Mouse (Mus musculus) testis, adult 2 months (tissue): ENCODE results near the gene Ctdsp2. TPM values are rescaled to one million over a fixed set of nuclear protein-coding genes. Genes with fewer than 3 reads are reported as not detected.

ENCODE experiments used
- H3K27ac ChIP-seq: fragments of 200-500 bp; 2 replicates; pipeline ENCODE4 v1.5.1; 2012; ENCODE audit warnings: low read depth, low read length; ENCODE audit not compliant: control insufficient read depth, insufficient read depth
- H3K27me3 ChIP-seq: fragments of 200-500 bp; 2 replicates; pipeline ENCODE4 v1.6.1; 2012; ENCODE audit warnings: mild to moderate bottlenecking, low read length, moderate library complexity; ENCODE audit not compliant: control insufficient read depth, insufficient read depth
- H3K36me3 ChIP-seq: fragments of 200-500 bp; 2 replicates; pipeline ENCODE4 v1.6.1; 2012; ENCODE audit warnings: mild to moderate bottlenecking, low read length; ENCODE audit not compliant: control insufficient read depth, insufficient read depth
- H3K4me1 ChIP-seq: fragments of 200-500 bp; 2 replicates; pipeline ENCODE4 v1.6.1; 2012; ENCODE audit warnings: low read length; ENCODE audit not compliant: control insufficient read depth, insufficient read depth
- H3K4me3 ChIP-seq: fragments of 200-500 bp; 2 replicates; pipeline ENCODE4 v1.5.1; 2012; ENCODE audit warnings: low read depth, mild to moderate bottlenecking, low read length, moderate library complexity, mixed read lengths; ENCODE audit not compliant: control insufficient read depth
- CTCF ChIP-seq: fragments of 200-500 bp; IDR thresholded peaks from 2 replicates; pipeline ENCODE4 v1.5.1; 2012; ENCODE audit warnings: low read depth, mild to moderate bottlenecking, inconsistent platforms, low read length, moderate library complexity; ENCODE audit not compliant: control insufficient read depth, insufficient read depth, insufficient replicate concordance
- POLR2A ChIP-seq: fragments of 200-500 bp; IDR thresholded peaks from 2 replicates; pipeline ENCODE4 v1.6.1; 2012; ENCODE audit warnings: low read depth, mild to moderate bottlenecking, inconsistent platforms, low read length, moderate library complexity; ENCODE audit not compliant: control insufficient read depth
- polyA plus RNA-seq: library from polyadenylated mRNA; depleted of rRNA; stranded (reverse); fragments of >200 nt; gene quantifications from 2 replicates; pipeline ENCODE4 v1.2.3, GENCODE M21; 2012; rRNA removed

The Ctdsp2 gene
- polyA plus RNA-seq, 1 experiment, result 39.4 TPM

DNA sequence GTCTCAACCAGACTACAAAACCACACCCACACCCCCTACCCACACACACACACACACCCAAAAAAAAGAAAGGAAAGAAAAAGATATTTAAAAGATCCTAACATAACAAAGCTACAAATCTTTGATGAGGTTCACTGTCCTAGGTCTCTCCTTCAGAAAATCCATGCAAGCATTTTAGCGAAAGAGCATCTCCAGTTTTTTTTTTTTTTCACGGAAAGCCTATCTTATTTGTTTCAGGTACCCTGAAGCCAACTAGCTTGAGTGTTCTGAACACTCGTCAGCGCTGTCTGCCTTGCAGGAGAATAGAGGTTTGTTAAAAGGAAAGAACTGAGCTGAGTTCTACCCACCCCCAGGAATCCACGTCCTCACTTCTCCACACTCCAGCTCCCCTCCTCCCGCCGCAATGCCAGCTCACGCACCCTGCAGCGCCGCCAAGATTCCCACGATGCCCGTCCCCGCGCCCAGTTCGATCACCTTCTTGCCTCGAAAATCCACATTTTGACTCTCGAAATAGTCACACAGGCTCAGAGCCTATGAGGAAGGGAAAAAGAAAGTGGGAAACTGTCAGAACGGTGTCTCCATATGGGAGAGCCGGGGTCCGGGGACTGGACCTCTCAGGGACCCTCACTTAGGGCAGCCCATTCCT is 62.2 kb downstream of the Ctdsp2 start:
- no peaks in the 10 kb centered on the region; the same call in 1 of the 2 replicates for H3K36me3 ChIP-seq
- H3K4me3 ChIP-seq, result peak overlapping the region; percentile 97
- TF ChIP-seq CTCF (no peak), POLR2A (no peak)
- H3K27me3 ChIP-seq, result no peaks in the 10 kb centered on the region
- peaks cover 7% of the 10 kb centered on the region for H3K4me1 ChIP-seq
- H3K27ac ChIP-seq, result no peak overlapping the region

DNA sequence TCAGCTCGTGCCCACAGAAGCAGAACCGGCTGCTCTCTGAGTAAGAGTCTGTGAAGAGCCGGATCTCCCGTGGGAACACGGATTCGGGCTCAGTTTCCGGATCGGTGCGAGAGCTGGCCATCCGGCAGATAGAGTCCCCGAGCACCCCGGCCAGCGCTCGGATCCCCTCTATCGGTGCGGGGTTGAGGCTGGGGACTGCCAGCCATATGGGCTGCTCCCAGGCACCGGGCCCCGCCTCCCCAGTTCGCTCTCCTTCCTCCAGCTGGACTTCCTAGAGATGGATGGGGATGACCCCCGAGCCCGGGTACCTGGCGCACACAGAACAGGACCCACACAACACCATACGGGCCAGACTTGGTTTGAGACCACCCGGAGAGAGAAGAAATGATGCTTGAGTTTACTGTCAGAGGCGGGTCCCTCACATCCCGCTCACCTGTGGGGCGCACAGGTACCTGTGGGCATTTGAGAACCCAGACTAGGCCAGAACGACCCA is 62.8 kb downstream of the Ctdsp2 start, which contains the start of the genes Mettl1 and Eef1akmt3:
TSS of gene Mettl1 (plus strand) at position 141 of the 493 bp plus-strand sequence.
TSS of gene Eef1akmt3 (minus strand) at position 240 of the 493 bp plus-strand sequence.
- no peak within 1 kb of the TSS for H3K27ac ChIP-seq
- no peak for TF ChIP-seq CTCF
- no peak for TF ChIP-seq POLR2A
- H3K36me3 ChIP-seq, result no peaks in the 10 kb centered on the region; the same call in 1 of the 2 replicates
- peaks cover 7% of the 10 kb centered on the region for H3K4me1 ChIP-seq
- H3K4me3 ChIP-seq, result peak within 1 kb of the TSS; percentile 97
- no peaks in the 10 kb centered on the region for H3K27me3 ChIP-seq

DNA sequence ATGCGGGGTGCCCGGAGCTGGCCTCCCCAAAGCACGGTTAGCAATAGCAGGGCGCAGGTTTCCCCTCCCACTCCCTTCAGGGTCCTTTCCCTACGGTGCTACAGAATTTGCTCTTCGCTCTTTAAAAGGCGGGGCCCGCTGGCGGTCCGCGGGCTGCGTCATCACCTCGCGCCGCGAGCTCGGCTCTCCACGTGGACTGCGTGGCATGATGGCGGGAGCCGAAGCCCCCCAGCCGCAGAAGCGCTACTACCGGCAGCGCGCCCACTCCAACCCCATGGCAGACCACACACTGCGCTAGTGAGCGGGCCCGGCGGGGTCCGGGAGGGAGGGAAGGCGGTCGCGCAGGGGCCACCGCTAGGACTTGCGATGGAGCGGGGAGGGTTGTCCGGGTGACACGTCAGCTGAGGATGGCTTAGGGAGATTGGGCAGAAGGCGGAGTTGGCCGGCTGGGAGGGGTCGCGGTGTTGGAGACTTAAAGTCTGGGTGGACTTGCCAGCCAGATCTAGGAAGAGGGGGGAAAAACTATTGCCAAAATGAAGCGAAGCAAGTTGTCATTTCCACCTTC is 63.3 kb downstream of the Ctdsp2 start:
- no peaks in the 10 kb centered on the region; the same call in 1 of the 2 replicates for H3K36me3 ChIP-seq
- no peaks in the 10 kb centered on the region for H3K27me3 ChIP-seq
- peaks cover 7% of the 10 kb centered on the region for H3K4me1 ChIP-seq
- no peak for TF ChIP-seq CTCF
- TF ChIP-seq POLR2A, result peak; percentile 64; the same call in 1 of the 2 replicates
- no peak overlapping the region for H3K27ac ChIP-seq
- peak overlapping the region; percentile 97 for H3K4me3 ChIP-seq

DNA sequence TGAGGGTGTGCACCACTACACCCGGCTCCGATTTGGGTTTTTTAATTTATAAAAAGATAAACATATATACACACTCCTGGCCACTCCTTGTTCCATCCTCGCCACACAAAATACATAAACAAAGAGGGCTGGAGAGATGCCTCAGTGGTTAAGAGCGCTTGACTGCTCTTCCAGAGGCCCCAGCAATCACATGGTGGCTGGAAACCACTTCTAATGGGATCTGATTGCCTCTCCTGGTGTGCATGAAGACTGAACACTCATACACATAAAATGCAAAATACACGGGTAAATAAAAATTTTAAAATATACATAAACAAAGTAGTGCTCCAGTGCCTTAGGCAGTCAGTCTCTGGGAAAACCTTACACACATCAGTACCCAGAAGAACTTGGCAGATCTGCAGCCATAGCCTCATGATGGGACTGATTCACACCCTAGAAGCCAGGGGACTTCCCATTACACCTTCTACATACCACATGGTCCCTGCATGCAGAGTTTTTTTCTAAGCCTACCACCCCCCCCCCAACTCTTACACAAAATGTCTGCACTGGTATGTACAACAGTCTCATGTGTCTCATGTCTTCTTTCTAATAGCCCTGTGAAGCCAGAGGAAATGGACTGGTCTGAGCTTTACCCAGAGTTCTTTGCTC is 64.1 kb downstream of the Ctdsp2 start:
- peak overlapping the region; percentile 97 for H3K4me3 ChIP-seq
- peaks cover 7% of the 10 kb centered on the region for H3K4me1 ChIP-seq
- no peaks in the 10 kb centered on the region for H3K27me3 ChIP-seq
- no peak overlapping the region for H3K27ac ChIP-seq
- TF ChIP-seq CTCF (no peak), POLR2A (no peak)
- no peaks in the 10 kb centered on the region; the same call in 1 of the 2 replicates for H3K36me3 ChIP-seq

DNA sequence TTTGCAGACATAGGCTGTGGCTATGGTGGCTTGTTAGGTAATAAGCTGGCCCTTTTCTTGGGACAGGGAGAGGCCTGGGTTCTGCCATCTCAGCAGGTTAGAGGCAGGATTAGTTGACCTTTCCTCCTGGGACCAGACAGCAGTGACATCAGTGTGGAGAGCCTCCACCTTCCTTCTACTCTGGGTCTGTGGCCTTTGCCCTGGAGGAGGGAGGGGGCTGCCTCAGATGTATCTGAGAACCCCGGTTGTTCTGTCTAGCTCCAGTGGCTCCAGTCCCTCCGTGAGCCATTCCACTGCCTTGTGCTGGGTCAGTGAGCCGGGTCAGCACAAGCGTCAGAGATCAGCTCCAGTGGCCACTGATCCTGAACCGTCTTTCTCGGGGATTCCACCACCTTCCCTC is 64.7 kb downstream of the Ctdsp2 start:
- no peaks in the 10 kb centered on the region for H3K27me3 ChIP-seq
- H3K36me3 ChIP-seq, result no peaks in the 10 kb centered on the region; the same call in 1 of the 2 replicates
- no peak for TF ChIP-seq POLR2A
- TF ChIP-seq CTCF, result no peak
- H3K27ac ChIP-seq, result no peak overlapping the region
- H3K4me3 ChIP-seq, result no peak overlapping the region
- peaks cover 7% of the 10 kb centered on the region for H3K4me1 ChIP-seq

DNA sequence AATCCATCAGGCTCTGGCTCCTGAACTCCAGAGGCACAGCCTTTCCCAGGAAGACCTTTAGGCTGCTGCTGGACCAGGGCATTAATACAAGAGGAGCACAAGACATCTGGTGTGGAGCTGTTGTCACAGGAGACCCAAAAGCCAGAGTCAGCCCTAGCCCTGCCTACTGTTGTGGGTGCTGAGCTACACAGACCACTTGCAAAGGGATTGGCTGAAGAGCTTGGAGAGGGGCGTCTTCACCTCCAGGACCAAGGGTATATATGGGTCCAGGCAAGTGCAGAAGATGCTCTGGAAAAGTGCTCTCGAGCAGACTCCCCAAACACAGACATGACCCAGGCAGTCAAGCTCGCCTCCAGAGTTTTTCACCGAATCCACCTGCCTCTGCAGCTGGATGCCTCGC is 69.4 kb downstream of the Ctdsp2 start, which contains the start of gene Cyp27b1:
TSS of gene Cyp27b1 (plus strand) at position 297 of the 400 bp plus-strand sequence.
- H3K27ac ChIP-seq, result no peak within 1 kb of the TSS
- no peaks in the 10 kb centered on the region; the same call in 1 of the 2 replicates for H3K36me3 ChIP-seq
- no peaks in the 10 kb centered on the region for H3K27me3 ChIP-seq
- TF ChIP-seq CTCF, result no peak
- peaks cover 11% of the 10 kb centered on the region for H3K4me1 ChIP-seq
- H3K4me3 ChIP-seq, result no peak within 1 kb of the TSS

DNA sequence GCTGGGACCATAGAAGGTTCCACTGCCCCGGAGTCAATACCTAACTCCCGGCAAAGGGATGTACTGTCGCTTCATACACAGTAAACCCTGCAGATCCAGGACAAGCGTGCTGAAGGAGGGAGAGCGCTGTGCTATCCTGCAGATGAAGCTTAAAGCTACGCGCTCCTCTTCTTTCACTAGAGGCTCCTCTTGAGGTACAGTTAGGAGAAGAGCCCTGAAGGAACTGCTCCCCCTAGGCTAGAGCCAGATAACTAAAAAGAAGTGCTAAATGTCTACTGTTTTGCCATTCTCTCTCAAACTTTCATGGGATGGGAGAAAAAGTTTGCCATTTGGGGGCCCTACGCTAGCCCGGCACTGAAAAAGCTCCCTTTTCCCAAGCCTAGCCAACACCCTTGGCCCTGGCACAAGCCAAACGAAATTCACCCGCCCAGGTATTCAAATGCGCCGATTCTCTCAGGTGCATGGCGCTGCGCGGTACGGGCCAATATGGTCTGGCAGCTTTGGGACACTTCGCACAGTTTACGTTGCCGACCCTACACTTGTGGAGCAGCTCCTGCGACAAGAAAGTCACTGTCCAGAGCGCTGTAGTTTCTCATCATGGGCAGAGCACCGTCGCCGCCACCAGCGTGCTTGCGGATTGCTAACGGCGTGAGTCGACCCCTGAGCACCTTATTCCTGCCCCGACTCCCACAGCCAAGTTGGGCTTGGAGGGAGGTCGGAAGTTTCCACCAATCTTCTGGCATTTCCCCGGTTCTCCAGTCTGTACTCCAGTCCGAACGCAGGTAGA is 70.3 kb downstream of the Ctdsp2 start:
- TF ChIP-seq POLR2A (no peak), CTCF (no peak)
- Histone ChIP-seq H3K4me1 (peaks cover 11% of the 10 kb centered on the region), H3K4me3 (no peak overlapping the region), H3K27ac (no peak overlapping the region), H3K36me3 (no peaks in the 10 kb centered on the region; the same call in 1 of the 2 replicates), H3K27me3 (no peaks in the 10 kb centered on the region)

Other genes starting within 250 kb of the Ctdsp2 start
- 10.3 TPM in 2 replicates for gene Atp23, start 77.4 kb upstream of the Ctdsp2 start, polyA plus RNA-seq
- 0.04 and 0.20 TPM in 2 replicates for gene Avil, start 22.0 kb downstream of the Ctdsp2 start, polyA plus RNA-seq
- 12.2 and 14.3 TPM in 2 replicates for gene Tsfm, start 52.1 kb downstream of the Ctdsp2 start, polyA plus RNA-seq
- 9.4 and 10.0 TPM in 2 replicates for gene Mettl1, start 62.7 kb downstream of the Ctdsp2 start, polyA plus RNA-seq
- 0.05 and 0.08 TPM in 2 replicates for gene Eef1akmt3, start 62.8 kb downstream of the Ctdsp2 start, polyA plus RNA-seq
- gene Cyp27b1, start 69.5 kb downstream of the Ctdsp2 start, polyA plus RNA-seq, result 0.25 and 0.46 TPM in 2 replicates
- 2.1 TPM in 2 replicates for gene March9, start 81.5 kb downstream of the Ctdsp2 start, polyA plus RNA-seq
- gene Cdk4, start 84.8 kb downstream of the Ctdsp2 start, polyA plus RNA-seq, result 68.4 and 70.9 TPM in 2 replicates
- gene Tspan31, start 91.5 kb downstream of the Ctdsp2 start, polyA plus RNA-seq, result 12.7 and 16.3 TPM in 2 replicates
- gene Agap2, start 96.6 kb downstream of the Ctdsp2 start, polyA plus RNA-seq, result 0.53 and 0.73 TPM in 2 replicates
- gene Os9, start 142.4 kb downstream of the Ctdsp2 start, polyA plus RNA-seq, result 32.2 and 33.9 TPM in 2 replicates
- gene B4galnt1, start 186.5 kb downstream of the Ctdsp2 start, polyA plus RNA-seq, result 21.7 and 27.0 TPM in 2 replicates
- 11.5 and 11.9 TPM in 2 replicates for gene Slc26a10, start 201.9 kb downstream of the Ctdsp2 start, polyA plus RNA-seq
- 18.6 and 19.8 TPM in 2 replicates for gene Arhgef25, start 211.4 kb downstream of the Ctdsp2 start, polyA plus RNA-seq
- gene Dtx3, start 217.0 kb downstream of the Ctdsp2 start, polyA plus RNA-seq, result 126 and 129 TPM in 2 replicates
- gene Pip4k2c, start 232.9 kb downstream of the Ctdsp2 start, polyA plus RNA-seq, result 14.0 and 16.2 TPM in 2 replicates